Mouse (Mus musculus): ENCODE measurements around the gene Ugt1a6b.

- no peak for TF ChIP-seq POLR2A (IDR thresholded peaks at IDR 0.05; ENCODE audit: insufficient read depth, low read depth, low read length)
- no peak for TF ChIP-seq CTCF (IDR thresholded peaks at IDR 0.05; ENCODE audit: insufficient read depth, low read depth, low read length)
Observed at GRCm38 (mm10) chr1:88256886-88257663, 154.0 kb downstream of the Ugt1a6b start.

All from olfactory bulb, adult 2 months (tissue).